Mouse (Mus musculus) heart, adult 18-20 months (tissue): ENCODE measurements around the gene Ankdd1b. TPM values are rescaled to one million over a fixed set of nuclear protein-coding genes. Genes with fewer than 3 reads are reported as not detected.

Source experiments
- DNase-seq, 2 experiments: peaks; one replicate each; pipeline ENCODE4 v3.0.0; 2021 to 2022; ENCODE audit warnings: mixed read lengths in 1 of 2
- total RNA-seq, 2 experiments: library from RNA; stranded (reverse); gene quantifications; 2 replicates each; pipeline ENCODE4 v1.2.3; 2021

Ankdd1b gene
- total RNA-seq, 2 experiments from 2014 or later, result 0.65 to 0.80 TPM

DNA sequence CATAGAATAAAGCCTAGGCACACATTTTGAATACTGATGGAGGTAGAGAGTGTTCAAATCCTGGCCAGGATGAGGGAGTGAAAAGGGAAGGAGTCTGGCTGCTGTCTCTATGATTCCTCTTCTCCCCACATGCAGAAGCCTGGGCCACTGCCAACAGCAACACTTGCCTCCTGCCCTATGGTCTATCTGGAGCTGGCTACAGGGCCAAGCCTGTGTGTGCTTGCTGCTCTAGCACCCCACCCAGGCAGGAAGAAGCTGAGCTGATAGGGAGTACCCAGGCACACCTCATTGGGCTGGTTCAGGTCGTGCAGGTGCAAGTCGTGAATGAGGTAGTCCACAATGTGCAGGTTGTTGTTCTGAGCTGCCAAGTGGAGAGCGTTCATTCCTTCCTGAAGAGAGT, 16.7 kb downstream of the Ankdd1b start:
- DNase-seq, result peak; percentile 26 to 55

DNA sequence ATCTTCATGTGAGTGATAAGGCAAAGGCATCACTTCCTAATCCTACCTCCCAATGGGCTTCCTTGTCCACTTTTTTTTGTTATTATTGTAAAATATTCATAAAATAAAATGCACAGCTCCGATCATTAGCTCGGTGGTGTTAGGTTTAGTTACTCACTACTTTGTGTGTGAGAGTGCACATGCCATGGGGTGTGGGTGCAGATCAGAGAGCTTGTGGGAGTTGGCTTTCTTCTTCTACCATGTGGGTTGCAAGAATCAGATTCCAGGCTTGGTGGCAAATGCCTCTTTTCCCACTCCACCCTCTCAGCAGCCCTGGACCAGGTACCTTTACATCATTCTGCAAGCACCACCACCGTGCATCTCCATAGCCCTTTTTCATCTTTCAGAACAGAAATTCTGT, 18.4 kb downstream of the Ankdd1b start:
- no peak for DNase-seq

DNA sequence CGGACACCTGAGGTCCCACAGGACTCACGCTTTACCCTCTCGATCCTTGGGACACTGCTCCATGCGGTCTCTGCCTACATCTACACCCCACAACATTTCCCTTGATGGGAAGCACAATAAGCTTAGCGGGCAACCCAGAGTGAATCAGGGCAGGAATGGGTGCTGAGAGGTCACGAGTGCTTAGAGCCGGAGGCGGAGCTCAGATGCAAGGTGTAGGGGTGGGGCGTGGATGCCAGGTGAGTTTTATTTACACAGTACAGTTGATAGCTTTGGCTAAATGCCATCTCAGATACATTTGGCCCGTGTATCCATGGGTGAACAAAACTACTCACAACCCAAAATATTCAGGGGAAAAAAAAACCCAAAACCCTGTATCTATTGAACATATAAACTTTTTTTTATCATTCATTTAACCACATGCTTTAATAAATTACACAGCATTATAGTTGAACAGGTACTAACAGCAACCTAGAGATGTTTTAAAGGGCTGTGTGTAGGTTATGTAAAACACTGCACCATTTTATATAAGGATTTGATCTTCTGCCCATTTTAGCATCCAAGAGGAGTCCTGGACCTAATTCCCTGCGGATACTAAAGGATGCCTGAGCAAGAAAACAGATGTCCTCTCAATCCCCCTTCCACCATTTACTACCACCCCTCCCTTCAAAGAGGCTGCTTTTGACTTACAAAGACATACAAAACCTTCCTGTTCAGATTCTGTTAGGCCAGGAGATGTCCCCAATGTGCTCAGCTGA, 19.4 kb downstream of the Ankdd1b start:
- no peak for DNase-seq

DNA sequence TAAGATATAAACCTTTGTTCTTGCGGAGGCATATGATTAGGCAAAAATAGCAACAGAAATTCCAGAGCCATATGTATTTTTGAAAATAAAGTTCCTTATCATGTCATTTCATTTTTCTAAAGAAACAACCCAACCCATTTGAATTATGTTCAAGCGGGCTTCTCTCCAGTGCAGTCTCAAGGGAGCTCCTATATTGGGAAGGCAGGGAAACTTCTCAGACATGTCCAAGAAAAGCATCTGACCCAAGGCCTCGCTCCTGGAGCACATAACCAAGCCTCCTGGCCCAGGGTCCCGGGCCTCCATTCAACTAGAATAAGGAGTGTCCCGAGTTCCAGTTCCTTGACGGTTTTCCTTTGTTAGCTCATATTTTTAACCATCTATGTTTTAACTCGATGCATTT, 20.1 kb downstream of the Ankdd1b start:
- DNase-seq, result peak; percentile 59 to 66

DNA sequence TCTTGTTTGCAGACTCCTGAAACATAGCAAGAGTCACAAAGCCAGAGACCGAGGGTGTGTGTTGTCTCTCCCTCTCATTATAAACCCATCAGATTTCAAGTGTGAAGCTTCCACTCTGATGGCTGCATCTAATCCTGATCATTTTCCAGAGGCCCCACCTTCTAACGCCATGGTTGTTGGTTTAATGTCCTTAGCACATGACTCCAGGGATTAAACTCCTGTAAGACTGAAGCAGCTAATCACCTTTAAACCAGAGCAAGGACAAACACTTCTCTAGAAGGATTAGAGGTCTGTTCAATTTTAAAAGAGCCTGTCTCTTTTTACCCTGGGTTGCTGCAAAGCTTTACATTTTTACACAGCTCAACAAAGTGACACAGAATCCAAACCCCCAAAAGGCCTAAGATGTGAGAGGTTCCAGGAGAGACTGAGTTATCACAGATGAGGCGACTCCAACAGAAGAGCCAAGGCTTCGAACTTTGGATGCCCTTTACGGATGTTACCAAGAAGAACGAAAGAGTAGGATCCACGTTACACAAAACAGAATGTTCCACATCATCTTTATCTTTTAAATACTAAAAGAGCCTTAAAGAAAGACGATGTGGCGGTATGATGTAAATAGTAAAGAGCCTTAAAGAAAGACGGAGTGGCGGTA, 20.7 kb downstream of the Ankdd1b start:
- peak in 1 of 2 experiments; percentile 14 for DNase-seq

DNA sequence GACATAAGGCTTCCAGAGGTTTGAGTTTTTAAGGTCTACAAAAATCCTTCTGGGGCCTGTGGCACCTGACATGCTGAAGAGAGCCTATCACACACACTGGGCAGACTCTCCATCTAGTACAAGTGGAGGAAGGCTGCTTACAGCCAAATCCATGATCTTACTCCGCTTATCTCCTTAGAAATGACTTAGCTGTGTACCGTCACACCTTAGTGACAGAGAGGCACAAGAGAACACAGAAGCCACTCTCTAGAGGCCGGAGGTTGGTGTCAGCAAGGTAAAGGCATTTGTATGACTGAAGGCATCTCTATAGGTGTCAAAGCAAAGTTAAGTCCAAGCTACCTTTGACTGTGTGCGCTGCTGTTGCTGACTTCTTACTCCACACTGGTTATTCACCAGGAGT, 30.6 kb downstream of the Ankdd1b start:
- DNase-seq, result no peak

DNA sequence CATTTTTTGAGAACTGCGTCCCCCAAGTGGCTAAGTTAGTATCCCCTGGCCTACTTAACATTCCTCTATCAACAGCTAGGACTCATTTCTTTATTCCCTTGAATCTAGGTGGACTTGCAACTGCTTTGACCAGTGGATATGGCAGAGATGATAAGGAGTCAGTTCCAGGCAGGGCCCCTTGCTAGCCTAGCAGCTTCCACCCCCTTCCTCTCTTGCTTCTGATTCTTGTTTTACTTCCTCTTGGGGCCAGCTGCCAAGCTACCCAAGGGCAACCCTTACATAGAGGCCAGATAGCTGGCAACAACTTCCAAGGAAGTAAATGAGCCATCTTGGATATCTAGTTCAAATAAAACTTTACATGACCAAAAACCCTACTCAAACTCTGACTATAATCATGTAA, 34.1 kb downstream of the Ankdd1b start:
- peak in 1 of 2 experiments; percentile 32 for DNase-seq

DNA sequence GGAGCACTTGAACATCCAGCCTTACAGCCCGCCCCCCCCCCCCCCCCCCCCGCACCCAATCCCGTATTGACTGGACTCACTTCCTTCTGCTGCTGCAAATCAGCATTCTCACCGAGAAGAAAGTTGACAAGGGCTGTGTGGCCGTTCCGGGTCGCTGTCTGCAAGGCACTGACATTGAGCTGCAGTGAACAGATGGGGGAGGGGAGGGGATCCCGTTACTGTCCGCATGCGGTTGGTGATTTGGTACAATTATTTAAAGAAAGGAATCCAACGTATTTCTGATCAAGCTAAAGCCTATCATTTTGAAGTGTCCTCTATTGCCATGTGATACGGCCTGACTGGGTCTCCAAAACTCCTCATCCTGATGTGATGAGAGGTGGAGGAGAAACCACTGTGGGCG, 35.2 kb downstream of the Ankdd1b start:
- peak; percentile 53 to 54 for DNase-seq

DNA sequence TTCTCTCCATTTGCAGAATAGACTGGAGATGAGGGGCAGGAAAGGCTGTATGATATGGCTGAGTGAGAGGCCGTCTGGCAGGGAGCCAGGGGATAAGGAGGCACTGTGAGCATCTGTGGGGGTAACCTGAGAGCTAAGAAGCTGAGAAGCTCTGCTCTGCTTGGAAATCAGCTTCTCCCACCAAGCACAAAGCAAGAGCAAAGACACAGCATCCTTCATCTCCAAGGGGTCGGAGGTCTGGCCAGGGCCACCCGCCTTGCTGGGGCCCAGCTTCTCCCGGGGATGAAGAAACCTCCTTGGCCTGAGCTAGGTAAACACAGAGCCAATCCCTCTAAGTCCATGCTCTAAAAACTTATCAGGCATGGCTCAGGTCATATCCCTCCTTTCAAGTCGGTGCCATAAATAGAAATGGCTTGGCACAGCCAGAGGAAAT, 36.1 kb downstream of the Ankdd1b start:
- peak in 1 of 2 experiments; percentile 40 for DNase-seq

DNA sequence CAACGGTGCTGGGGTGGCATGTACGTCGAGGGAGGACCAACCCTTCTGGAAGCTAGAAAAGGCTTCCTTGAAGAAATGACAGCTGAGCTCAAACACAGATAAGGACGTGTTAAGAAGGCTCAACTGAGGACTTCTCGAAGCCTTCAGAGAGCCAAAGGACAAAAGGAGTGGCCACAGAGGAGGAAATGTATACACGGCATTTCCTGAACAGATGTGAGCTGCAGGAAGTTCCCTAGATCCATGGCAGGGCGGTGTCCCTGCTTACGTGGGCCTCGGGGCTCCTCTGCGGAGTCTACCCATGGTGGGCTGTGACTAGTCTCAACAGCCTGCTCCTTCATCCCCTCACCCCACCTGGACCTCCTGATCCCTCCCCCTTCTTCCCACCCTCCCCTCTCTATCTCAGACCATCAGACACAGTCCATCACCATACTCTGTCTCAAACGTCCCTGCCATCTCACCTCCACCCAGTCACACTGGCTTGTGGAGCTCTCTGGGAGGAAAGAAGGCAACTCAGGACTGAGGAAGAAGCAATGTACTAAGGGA, 37.3 kb downstream of the Ankdd1b start:
- DNase-seq, result peak in 1 of 2 experiments; percentile 41

DNA sequence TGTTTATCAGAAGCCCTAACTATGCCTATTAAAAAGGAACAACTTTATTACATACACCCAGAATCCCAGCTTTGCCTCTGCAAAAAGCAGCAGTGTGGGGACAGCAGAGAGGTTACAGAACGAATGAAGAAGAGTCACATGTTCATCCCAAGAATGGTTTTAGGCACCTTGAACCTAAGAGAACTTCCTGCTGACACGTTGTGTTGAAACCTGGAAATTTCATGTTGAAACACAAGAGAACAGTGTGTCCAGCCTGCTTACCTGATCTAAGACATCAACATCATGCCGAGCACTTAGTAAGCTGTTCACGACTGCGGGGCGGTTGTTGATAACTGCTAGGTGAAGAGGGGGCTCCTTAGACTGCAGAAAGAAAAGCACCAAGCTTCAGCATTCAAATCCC, 38.0 kb downstream of the Ankdd1b start:
- DNase-seq, result no peak

DNA sequence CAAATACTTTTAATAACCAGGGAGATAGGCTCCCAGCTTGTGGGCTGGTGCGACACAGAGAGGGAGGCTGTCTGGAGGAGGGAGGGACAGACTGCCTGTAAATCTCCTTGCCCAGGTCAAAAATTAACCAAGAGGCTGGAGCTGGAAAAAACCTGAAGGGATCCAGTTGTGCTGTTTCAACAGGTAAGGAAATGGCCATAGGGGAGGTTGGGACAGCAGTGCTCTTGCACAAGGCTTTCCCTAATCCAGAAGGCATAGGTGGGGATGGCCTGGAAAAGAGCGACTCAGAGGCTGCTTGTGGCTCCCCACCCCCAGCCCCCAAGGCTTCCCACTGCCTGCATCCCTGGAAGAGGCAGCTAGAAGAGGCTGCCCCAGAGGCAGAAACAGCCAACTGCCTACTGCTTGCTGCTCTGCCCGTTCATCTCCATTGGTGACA, 38.6 kb downstream of the Ankdd1b start:
- no peak for DNase-seq

DNA sequence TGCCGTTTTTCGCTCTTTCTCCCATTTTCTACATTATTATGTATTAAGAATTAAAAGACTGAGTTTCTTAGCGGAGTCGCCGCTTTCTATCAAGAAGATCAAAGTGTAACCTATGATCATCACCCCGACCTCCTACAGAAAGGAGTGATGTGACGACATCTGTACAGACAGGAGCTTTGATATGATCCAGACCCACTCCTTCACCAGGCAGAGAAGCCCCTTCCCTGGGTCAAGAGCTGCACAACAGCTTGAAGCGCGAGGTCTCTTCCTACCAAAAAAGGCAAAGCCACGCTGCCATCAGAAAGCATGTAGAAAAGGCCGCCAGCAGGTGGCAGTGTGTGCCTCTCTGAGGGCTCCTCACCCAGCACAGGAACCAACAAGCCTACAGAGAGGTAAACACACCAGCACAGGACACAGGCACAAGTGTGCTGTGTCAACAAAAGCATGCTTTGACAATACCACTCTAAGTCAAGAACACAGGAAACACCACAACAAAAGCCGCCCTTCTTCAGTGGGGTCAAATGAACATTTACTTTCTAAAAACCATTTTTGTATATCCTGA, 39.3 kb downstream of the Ankdd1b start:
- peak; percentile 84 to 94 for DNase-seq

DNA sequence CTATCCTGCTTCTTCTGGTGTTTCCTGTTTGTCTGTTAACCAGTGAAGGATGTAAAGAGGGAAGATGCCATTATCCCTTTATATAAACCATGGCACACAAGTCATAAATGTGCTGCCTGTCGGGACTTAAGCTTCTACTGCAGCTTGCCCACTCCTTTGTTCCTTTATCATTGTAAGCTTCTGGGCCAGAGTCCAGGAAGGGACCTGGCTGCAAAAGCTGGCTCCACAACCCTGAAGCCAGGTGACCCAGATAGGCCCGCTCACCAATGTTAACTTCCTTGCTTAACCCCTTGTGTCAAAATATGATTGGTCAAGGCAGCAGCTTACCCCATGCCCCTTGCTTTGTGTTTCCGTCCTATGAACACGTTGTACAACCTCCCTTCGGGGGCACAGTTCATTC, 42.5 kb downstream of the Ankdd1b start:
- DNase-seq, result no peak

DNA sequence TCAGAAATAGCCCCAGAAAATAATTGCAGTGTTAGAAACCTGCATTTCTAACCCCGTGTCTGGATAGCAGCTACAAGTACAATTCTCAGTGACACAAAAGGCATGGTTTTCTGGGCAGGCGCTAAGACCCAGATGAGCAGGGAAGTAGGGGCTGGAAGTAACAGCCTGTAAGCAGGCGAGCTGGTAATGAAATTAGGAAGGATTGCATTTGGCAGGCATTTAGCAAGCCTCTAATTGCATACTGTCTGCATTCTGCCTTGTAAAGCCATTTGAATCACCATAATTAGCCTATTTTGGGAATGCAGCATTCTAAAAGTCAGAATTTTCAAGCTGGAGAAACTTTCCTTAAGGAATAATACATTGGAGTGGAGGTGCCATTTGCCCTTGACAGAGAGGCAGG, 45.0 kb downstream of the Ankdd1b start:
- DNase-seq, result no peak

DNA sequence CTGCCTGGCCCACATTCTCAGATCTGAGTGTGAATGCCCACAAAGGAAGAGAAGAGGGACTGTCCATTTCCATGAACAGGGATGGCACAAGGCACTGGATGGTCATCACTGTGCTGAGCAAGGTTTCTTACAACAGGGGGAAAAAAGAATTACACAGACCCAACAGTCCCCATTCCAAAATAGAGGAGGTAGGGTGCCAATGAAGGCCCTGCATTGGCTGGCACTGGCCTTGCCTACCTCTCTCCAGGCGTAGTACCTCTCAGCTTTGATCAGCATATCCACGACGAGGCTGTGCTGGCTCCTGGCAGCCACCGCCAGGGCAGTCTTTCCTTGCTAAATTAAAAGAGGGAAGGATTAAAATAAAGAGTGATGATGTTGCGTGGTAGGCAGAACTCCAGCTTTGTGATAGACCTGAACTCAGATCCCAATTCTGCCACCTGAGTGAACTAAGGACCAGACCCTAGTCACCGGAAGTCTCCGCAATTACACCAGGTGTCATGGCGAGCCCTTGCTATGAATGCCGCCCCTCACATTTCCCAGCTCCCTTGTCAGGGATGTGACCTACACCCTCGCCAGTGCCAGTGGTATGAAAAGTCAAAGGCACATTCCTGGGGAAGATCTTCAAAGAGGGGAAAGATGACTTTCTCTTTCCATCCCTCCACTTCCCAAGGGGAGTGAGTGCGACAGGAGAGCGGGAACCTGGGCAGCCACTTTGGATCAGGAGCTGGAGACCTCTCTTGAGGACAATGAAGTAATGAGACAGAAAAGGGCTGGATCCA, 46.3 kb downstream of the Ankdd1b start:
- no peak for DNase-seq

DNA sequence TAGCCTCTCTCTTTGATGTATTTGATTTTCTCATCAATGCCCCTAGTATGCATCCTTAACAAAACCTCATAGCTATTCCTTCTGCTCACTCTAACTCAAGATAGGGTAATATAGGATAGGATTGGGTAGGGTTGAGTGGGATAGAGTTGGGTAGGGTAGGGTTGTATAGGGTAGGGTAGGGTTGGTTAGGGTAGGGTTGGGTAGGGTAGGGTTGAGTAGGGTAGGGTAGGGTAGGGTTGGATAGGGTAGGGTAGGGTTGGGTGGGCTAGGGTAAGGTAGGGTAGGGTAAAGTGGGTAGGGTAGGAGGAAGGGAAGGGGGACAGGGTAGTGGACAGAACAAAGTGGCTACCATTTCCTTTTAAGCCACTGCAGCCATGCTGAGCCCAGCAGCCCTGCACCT, 49.8 kb downstream of the Ankdd1b start:
- no peak for DNase-seq

DNA sequence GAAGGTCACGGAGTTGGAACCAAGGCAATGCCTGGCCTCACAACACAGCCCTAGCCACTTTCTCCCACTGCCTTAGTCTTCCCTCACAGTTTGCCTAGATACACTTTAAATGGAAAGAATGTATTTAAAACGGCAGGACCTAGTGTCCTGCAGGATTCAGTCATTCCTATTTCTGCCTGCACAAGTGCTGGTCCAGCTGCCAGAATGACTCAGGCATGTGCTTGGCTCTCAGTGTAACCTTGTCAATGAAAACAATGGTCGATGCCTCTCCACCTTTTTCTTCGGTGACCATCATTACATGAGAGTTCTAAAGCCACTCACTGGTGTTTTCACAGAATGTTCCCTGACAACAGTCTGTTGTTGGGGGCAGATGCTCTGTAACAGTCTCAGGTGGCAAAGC, 52.5 kb downstream of the Ankdd1b start:
- peak; percentile 33 to 37 for DNase-seq

DNA sequence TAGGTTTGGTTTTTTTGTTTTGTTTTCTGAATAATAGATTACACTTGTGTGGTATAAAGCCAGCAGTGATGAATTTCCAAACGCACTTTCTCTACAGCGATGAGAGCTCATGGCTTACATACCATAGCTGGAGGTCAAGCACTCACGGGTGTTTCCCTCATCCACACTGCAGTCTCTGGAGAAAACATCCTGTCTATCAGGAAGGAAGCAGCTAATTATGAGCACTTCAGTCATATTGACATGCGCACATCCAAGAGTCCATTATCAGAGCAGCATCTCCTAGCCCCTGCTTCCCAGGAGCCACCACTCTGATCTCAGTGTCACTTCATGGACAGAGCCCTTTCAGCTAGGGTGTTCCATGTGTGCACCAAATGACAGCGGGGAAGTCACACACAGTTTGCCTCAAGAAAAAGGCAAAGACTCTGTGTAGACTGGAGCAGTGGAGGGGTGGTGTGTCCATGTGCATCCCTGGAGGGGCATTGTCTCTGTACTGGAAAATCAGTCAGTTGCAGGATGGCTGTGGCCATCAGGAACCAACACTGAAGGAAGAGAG, 53.7 kb downstream of the Ankdd1b start:
- DNase-seq, result no peak

DNA sequence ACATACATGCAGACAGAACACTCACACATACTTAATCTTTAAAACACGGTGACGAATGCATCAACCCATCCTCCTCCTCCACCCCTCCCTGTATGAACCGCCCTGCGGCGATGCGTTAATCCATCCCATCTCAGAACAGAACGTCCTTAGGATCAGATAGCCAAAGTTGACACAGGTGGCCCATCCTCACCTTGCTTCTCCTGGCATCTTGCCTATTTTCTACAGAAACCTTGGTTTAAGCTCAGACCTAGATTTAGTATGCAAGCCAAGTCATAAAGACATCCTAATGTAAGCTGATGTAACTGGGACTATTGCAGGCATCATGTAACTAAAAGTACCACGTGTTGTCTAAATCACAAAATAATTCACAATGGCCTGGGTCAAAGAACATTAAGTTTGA, 54.6 kb downstream of the Ankdd1b start:
- DNase-seq, result no peak

DNA sequence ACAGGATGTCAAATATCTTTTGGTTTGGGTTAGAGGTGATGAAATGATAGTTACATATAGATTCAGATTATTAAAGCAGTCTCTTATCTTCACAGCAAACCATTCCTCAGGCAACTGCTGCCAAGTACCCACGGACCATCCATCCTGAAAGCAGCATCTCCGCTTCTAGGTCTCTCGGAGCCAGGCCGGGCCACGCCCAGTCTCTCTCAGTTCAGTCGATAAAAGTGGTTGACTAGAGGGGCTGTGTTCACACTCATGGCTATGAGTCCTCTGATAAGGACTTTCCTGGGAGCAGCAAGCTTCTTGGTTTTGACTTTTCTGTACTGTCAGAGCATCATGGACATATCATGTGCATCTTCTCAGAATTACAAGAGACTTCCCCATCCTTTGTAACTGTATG, 56.6 kb downstream of the Ankdd1b start:
- no peak for DNase-seq

DNA sequence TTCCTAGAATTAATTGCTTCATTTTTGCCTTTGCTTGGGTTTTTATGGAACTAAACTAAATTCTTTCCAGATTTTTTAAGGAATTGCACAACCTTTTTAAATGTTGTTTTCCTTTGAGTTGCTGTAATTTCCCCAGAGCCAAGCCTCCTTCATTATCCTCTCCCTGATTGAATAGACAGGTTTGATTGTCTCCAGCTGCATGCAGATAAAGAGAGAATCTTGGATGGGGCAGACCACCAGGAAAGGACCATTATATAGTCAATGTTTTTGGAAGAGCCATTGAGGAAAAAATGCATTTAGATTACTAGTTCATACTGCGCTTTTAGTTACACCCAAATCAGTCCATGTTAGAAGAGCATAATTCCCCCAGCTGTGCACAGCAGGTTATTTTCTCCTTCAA, 62.2 kb downstream of the Ankdd1b start:
- DNase-seq, result no peak
